Mouse (Mus musculus) CD4-positive helper T cell, adult 2 months (primary cell): ENCODE results near the gene Cd83.

ENCODE experiments used
- DNase-seq: peaks from one replicate; pipeline ENCODE4 v3.0.0-alpha.2; 2012; ENCODE audit warnings: low read depth, missing footprints, low spot score

The Cd83 gene

DNA sequence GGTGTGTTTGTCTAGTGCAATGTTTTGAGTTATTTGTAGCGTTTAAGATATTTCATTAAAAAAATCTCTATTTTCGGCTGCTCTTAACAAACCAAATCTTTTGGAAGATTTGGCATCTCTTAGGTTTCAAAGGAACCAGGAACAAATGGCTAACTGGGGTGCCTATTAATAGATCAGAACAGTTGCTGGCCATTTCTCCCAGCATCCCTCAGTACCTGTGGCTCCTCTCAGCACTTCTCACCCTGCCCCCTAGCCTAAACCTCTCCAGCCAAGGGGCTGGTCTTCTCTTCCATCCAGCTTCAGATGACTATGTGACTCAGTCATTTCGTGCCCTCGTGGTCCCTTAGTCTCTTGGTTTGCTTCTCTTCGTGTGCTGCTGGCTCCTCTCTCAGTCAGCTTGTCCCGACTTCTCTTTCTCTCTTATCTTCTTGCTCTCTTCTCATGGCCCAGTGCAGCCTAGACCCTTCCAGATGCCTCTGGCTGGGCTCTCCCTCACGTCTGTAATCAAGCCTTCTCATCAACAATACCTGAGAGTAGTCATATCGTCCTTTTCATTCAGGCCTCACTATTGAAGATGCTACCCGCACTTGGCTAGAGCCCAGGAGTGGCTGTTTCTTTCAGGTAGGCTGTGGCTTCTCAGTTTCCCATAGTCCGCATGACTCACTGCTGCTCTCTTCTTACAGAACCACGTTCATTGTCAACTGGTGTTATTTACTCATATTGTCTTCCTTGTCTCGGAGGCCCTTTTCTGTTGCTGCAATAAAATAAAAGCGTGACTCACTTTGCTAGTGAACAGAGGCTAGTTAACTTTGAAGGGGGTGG lies 9.8 kb upstream of the Cd83 start:
- DNase-seq = peak; percentile 80

DNA sequence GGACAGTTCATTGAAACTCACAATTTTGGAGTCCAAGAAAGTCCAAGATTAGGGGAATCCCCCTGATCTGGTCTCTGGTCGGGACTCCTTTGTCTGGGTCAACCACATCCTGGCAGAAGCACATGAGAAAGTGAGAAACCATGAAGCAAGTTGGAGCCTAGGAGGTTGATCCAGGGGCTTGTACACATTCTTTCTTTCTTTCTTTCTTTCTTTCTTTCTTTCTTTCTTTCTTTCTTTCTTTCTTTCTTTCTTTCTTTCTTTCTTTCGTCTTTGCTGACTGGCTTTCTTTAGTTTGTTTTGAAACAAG lies 9.2 kb upstream of the Cd83 start:
- no peak for DNase-seq

DNA sequence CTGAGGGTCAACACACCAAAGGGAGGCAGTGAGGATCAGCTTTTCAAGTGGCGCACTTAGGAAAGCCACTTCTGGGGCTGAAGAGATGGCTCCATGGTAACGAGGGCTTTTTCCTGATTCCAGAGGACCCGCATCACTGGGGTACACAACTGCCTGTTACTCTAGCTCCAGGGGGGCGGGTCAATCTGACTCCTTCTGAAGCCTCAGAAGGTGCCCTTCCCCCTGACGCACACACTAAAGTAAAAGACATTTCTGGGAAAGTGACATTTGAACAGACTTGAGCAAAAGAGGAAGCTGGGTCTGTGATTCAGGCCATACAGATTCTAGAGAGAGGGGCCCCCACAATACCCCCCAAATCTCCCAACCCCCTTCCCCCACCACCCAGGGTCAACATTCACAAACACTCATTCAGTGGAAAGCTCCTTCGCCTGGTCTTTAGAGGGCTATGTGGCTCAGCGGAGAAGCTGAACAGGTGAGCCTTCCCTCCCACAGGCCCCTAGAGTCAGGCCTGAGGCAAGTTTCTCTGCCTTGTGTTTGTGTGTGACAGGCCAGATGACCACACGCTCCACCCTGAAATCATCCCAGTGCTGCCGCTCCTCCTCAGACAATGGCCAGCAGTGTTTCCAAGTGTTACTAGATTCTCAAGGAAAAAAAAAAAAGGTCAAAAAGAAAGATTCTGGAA lies 7.1 kb upstream of the Cd83 start:
- no peak for DNase-seq

DNA sequence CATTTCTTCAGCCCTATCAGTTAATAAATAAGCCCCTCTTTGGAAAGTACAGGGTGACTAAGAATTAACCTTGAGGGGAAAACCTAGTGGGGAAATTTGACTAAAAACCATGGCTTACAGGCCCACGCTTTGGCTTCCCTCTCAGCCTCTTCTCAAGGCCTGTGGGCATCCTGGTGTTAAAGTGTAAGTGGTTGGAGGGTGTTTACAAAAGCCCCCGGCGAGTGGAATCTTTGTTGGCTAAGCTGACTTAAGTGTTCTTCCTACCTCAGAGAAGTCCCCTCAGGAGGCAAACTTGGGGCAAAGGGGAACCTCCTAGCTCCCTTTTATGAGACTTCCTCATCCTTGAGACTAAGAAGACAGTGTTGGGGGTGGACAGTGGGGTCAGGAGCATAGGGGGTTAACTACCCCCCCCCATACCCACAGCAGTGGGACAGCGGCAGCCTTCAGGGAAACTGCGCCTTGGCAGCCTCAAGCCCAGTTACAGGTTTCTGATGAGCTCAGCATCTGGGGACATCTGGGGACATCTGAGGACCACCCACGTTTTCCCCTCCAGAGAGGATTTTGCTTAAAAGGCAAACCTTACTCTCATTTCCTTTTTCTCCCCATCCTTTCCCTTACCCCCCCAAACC lies 6.4 kb upstream of the Cd83 start:
- peak; percentile 62 for DNase-seq

DNA sequence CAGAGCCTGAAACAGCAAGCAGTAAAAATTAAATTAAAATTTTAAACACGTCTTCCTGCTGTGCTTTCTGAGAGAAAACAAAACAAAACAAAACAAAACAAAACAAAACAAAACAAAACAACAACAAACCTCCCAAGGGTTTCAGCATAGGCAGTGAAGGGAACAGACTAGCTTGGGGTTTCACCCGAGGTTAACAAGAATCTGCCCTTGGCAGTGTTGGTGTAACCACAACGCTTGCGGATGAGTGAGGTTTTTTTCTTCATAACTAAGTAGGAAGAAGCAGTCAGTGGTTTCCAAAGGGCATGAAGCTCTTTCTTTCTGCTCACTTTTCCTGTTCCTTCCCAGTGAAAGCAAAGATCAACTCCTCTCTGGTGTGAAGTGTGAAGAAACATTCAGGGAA lies 5.6 kb upstream of the Cd83 start:
- DNase-seq = peak; percentile 66

DNA sequence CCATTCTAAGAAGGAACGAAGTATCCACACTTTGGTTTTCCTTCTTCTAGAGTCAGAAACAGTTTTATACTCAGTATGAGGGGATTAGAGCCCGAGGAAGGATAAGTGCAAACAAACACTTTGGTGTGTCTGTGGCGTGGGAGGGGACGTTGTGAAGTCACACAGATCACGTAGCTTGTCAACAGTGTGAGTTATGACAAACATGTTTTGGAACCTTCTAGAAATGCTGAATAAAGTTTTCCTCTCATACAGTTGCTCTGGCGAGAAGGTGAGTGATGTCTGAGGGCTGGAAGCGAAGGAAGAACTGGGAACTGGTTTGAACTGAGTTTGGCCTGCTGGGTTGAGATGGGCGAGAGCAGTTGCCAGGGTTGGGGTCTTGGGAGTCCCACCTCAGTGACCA lies 4.5 kb upstream of the Cd83 start:
- peak; percentile 50 for DNase-seq

DNA sequence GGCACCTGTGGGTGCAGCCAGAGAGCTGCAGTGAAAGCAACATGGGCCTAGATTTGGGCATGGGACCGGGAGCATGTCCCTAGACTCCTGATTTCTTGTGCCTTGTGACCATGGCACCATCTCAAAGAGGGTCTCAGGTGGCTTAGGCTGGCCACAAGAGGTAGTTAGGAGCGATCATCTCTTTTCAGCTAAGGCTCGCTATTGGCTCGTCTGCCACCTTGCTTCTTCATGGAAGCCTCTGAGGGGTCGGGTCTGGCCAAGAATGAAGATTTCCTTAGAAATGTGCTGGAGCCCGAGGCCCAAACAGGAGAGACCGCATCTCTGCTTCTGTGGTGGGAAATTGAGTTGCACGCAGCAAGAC lies 1.1 kb downstream of the Cd83 start:
- DNase-seq = no peak

DNA sequence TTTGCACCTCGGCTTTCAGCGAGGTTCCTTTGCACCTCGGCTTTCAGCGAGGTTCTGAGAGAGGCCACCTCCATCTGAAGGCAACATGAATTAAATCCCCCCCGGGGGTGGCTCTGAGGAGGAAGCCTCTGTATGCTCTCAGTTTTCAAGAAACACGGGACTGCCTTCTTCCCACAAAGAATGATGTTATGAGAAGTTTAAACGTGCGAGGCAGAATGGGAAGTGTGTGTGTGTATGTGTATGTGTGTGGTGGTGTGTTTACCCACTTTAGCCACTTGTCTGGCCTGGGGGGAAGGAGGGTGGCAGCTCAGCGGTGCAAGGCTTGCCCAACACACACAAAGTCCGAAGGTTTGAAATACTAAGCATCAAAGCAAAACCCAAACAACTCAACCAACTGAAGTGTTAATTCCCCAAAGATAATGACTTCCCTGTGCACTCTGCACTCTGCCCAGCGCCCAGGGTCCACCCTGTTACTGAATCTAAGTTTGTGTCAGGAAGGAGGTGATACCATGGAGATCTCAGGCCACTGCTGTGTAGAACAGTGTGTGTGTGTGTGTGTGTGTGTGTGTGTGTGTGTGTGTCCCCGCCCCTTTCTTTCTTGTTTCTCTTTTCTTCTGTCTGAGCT lies 1.7 kb downstream of the Cd83 start:
- peak; percentile 60 for DNase-seq

DNA sequence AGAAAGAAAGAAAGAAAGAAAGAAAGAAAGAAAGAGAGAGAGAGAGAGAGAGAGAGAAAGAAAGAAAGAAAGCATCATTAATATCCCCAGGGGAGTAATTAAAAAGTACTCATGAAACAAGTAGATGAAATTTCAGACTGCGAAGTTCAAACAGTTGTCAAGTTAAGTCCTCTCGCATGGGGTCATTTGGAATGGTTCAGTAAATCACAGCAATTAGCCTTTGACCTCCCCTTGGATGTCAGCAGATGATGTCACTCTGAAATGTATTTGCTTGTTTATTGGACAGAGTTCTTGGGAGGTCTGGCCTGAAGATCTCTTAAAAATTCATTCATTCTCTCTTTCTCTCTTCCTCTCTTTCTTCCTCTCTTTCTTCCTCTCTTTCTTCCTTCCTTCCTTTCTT lies 2.7 kb downstream of the Cd83 start:
- DNase-seq = no peak

DNA sequence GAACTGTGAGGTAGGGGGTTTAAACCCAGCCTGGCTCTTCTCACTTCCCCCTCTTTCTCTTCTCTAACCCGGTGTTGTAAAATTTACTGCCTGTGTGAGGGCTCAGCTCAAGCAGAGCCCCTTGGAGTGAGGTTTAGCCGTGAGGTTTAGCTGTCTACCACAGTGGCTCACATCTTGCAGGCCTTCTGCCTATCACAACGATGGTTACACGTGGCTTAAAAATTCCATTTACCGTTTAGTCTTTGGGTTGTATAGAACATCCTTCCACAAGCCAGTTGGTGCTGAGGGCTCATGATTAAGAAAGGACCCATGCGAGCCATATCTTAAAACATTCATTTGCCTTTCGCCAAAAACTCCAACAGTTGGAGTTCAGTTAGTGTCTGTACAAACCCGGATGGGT lies 3.5 kb downstream of the Cd83 start:
- no peak for DNase-seq

DNA sequence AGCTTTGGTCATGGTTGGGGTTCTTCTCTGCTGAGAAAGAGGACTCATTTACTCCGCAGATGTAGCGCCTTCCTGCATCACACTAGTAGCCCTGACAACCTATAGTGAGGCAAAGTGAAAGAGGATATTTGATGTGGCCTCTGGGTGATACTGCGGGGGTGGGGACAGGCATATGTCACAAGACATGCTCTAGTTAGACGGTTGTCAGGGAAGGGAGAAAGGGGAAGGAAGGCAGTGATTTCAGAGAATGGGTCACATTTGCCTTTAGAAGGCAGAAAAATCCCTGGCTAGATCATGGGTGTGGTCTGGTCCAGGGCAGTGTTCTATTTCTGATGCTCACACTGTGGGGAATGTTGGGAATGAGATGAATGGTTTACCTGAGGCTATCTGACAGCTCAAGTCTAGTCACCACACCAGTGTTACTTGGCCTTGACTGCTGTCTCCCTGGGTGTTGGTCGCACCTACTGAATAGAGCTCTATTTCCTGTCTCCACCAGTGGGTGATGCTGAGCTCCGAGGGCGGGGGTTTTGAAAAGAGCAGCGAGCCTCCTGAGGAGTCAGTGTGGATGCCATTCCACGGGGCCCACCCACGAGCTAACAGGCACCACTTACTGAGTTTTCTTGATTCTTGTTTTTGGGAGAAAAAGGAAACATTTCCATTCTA lies 4.5 kb downstream of the Cd83 start:
- DNase-seq = peak; percentile 90

DNA sequence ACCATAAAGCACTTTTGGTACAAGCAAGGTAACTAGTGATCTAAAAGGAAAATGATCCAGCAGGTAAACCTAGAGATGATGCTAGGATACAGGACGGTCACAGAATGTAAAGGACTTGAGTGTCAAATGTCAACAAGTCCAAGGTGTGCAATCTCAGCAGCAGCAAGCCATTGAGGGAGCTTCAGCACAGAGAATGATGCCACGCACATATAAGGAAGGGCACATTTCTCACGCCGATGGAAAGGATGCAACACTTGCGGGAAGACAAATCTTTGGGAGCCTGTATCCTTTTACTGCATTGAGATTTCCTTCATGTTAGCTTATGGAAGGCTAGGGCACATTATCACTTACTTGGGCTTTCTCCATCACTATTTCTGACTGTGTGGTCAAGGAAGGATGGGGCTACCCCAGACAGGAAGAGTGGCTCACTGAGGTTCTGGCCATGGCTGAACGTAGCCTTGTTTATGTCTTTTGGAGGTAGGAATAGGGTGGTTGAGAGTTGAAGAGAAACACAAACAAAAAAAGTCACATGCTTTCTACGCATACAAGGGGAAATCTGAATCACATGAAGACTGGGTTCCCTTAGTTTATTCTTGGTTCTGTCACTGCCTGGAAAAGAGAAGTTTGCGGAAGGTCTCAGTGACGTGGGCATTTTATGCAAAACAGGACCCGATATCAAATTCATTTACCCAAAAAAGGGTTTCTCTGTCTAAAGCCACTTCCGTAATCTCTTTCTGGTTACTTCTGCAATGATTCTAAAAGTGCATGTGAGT lies 5.8 kb downstream of the Cd83 start:
- no peak for DNase-seq

DNA sequence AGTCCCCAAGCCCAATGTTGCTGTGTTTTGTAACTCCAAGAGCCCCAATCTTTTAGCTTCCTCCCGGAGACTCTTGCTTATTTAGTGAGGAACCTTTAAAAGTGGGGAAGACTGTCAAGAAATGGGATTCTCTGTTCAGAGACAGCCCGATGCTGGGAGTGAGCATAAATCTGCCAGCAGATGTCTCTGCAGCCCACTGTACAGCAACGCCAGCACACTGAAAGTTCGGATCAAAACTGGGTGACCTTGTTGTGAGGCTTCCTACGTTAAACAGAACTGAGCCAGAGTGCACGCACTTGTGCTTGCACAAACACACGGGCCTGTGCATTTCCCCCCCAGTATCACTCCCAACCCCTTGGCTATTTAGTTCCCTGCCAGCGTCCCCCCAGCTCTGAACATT lies 10.8 kb downstream of the Cd83 start:
- DNase-seq = no peak

DNA sequence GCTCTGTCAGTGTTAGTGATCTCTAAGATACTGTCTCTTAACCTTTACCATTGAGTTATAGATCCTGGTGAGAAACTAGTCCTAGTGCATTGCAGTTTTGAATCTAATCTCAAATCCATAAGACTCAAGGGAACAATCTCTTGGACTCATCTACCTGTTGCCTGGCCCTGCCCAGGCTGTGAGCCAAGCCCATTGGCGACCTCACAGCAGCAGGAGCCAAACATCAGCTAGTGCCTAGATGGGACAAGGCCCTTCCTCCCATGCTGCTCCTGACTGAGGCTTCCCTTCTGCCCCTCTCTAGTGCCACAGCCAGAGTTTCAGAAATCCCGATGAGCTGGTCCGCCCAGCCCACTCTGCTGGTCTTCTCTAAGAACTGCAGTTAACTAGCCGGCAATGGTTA lies 14.1 kb downstream of the Cd83 start:
- DNase-seq = no peak

DNA sequence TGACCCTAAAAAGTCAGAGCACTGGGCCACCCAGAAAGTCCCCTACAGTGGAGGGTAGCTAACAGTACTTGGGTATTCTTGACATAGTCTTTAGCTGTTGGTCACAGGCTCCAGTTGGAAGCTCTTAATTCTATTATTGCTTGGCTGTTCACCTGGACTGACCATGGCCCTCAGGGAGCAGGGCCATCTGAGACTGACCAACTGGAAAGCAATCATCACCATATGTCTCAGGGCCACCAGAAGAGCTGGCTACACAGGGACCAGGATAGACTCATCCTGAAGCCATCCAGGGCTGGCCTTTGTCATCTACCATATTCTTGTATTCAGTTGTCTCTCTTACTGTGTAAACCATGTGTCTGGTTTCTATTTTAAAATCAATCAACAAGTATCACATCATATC lies 15.6 kb downstream of the Cd83 start:
- DNase-seq = no peak

DNA sequence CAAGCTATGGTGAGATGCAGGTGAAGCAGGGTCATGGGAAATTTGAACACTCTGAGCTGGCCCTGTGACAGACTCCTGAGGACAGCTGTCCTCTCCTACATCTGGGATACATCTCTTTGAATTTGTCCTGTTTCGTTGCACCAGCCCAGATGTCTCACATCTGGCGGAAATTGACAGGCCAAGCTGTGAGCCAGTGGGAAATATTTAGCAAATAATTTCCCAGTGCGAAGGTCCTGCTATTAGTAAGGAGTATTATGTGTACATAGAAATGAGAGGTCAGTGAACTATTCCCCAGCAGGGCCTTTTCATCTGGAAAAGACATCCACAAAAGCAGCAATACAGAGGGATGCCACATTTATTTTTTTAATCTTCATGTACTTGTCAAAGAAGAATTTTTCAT lies 17.4 kb downstream of the Cd83 start:
- no peak for DNase-seq

DNA sequence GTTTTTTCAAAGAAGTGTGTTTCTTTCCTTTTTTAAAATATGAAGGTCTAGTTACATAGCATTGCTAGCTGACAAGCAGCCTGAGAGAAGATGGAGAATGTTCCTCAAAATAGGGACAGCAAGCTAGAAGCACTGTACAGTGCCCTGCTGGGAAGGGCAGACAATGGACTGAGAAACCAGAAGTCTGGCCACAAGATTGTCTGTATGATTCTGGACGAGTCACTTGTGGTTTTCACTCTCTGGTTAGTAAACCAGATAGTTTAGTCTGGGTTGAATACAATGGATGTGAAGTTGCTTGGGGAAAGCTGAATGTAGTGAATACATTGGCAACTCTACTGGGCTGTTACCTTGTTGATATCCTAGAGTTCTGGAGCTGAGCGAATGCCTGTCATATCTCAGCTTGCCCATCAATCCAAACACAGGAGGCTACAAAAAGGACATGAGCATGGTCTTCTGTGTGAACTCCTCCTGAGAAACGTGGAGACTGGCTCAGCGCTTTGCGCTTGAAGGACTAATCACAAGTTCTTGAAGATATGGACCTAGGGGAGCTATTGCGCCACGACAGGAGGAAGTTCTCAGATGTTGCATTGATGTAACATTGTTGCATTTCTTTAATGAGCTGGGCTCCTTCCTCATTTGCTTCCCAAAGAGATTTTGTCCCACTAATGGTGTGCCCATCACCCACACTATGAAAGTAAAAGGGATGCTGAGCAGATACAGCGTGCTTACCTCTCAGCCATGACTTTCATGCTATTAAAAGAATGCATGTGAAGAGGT lies 18.0 kb downstream of the Cd83 start:
- DNase-seq = no peak

DNA sequence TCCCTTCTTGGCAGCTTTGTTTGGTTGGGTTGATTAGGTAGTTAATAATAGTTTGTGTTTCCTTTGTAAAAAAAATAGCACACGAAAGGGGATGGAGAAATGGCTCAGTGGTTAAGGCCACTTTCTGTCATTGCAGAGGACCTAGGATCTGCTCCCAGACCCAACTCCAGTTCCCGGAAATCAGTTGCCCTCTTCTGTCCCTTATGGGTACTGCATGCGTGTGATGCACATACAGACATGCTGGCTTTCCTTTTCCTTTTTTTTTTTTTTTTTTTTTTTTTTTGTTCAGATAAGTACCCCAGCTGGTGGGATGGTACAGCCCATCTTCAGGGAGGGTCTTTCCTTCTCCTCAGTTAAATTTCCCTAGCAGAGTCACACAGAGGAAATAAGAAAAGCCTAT lies 20.1 kb downstream of the Cd83 start:
- no peak for DNase-seq

DNA sequence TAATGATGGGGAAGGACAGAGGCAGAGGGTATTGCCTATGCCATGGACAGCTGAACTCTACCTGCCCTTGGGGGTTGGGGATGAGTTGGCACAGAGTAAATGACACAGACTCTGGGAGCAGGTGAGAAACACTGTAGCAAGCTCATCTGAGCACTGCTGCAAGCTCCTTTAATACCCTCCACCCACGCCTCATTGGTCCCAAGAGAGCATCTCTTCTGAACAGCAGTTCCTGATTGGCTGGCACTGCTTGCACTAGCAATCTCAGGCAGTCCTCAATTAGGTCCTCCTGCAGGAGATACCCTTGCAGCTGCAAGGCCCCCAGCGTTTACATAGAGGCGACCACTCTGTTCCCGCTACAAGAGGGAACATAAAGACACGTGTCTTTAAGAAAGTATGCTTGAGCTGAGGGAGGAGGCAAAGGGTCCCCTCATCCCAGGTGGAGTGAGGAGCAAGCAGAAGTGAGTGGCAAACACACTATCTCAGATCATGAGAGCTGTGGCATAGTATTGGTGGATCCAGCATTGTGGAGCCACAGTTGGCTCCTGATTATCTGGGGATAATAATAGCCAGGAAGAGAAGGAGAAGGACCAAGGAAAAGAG lies 20.7 kb downstream of the Cd83 start:
- no peak for DNase-seq
